Mouse (Mus musculus): ENCODE data around the gene Cep57. TPM values are rescaled to one million over a fixed set of nuclear protein-coding genes. Genes with fewer than 3 reads are reported as not detected.

The Cep57 gene
- 1 to 10 TPM in 1 of 2 experiments, under 1 TPM in 1; 0.74 to 5.0 TPM for polyA plus RNA-seq (2012; fragmentation: generic; extraction: Trizol)

DNA sequence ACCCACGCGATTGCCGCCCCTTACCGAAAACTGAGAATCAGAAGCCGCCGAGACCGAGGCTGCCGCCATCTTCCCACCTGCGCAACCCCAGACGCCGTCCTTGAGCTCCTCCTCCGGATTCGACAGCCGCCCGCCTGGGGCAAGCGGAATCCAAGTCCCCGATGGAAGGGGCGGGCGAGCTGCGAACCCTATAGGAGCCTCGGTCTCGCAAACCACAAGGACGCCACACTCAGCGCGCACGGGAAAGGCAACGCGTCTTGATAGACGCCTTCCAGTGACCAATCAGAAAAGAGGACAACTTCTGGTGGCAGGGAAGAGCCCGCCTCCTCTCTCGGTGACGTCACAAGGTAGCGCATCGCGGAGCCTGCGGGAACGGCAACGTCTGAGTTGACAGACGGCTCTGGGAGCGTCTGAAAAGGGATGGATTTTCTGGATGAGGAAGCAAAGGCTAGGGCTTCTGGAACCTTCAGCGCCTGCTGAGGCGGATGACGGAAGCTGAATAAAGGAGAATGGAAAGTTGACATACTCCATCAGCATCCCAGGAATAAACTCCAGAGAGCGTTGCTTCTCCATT is at the start of gene Cep57:
Cep57 (minus strand) TSS at position 276 of the 574 bp plus-strand sequence.

DNA sequence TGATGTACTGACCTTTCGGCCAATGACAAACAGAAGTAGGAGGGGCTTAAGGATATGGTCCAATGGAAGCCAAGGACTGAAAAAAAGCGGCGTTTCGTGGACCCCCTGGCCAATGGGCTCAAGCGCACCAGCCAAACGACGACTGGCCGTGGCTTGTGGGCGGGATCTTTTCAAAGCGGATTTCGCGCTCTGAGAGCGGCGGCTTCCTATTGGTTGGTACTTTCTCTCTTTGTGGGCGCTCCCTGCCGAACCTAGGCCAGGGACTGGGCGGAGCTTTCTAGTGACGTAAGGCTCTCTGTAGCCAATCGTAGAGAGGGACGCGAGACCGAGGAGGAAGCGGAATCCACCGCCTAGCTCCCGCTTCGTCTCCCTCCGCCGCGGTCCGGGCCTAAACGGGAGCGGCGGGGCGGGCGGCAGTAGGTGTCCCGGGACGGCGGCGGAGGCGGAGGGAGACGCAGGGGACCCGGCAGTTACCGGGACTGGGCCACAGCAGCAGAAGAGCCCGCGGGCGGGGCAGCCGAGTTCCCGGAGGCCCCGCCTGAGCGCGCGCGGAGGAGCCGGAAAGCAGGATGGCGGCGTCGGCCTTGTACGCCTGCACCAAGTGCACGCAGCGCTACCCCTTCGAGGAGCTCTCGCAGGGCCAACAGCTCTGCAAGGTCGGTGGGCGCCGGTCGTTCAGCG is 639 bp upstream of the Cep57 start, which contains the start of gene Fam76b:
Fam76b (plus strand) TSS at position 311 of the 681 bp plus-strand sequence.

Other genes with a start within 250 kb of the Cep57 start
- 10 to 100 TPM in 1 of 2 experiments, 1 to 10 TPM in 1; 4.2 to 15.8 TPM for gene Mtmr2, start 78.7 kb downstream of the Cep57 start, polyA plus RNA-seq (2012; fragmentation: generic; extraction: Trizol)
- 1 to 10 TPM in 1 of 2 experiments, under 1 TPM in 1; 0.23 to 2.3 TPM for gene Fam76b, start 609 bp upstream of the Cep57 start, polyA plus RNA-seq (2012; fragmentation: generic; extraction: Trizol)